Mouse (Mus musculus): Measurements from ENCODE around the gene Etl4. TPM values are rescaled to one million over a fixed set of nuclear protein-coding genes. Genes with fewer than 3 reads are reported as not detected.

Gene Etl4
- total RNA-seq, 1 experiment from 2014 or later, result not detected

- no peak for ATAC-seq (replicated peaks; ENCODE audit: insufficient number of reproducible peaks, low FRiP score, low TSS enrichment, poor library complexity, severe bottlenecking)
Observed at GRCm38 (mm10) chr2:20710589-20710988, 801.0 kb downstream of the Etl4 start.

GRCm38 (mm10) chr2:20711024-20711423 is 801.4 kb downstream of the Etl4 start:
- no peak for ATAC-seq (replicated peaks; ENCODE audit: insufficient number of reproducible peaks, low FRiP score, low TSS enrichment, poor library complexity, severe bottlenecking)

DNA sequence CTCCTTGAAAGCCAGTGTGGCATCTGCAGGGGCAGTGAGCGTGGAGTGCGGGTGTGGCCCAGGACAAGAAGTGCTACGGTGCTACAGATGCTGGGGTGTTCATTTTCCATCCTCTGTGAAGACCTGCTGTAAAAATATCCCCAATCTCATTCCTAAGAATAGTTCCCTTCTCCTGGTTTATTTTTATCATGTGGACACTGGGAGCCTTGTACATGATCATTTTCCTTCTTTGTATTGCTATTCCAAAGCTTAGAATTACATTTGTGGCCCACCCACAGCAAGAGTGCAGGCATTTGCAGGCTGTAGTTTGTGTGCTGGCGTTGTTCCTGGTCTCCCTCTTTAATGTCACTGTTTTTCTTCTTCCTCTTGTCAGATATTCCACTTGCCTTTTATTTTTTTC is 809.5 kb downstream of the Etl4 start:
- ATAC-seq (replicated peaks; ENCODE audit: insufficient number of reproducible peaks, low FRiP score, low TSS enrichment, poor library complexity, severe bottlenecking), result no peak

DNA sequence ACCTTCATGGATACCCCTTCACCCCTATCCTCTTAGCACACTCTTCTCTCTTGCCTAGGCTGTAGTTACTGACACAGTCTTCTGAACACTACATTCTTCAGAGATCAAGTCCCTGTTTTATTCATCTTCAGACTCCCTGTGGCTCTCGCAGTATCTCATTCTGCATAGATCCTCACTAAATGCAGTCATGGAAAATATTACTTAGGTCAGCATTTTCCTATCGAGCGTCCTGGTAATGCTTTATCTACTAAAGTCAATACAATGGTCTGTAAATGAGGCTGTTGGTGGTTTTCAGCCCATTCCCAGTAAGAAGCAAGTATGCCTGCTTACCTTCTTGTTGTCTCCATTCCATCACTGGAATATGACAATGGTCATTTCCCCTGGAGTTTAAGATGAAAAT is 811.5 kb downstream of the Etl4 start:
- ATAC-seq (replicated peaks; ENCODE audit: insufficient number of reproducible peaks, low FRiP score, low TSS enrichment, poor library complexity, severe bottlenecking), result no peak

GRCm38 (mm10) chr2:20722165-20722991 is 812.8 kb downstream of the Etl4 start:
- no peak for ATAC-seq (replicated peaks; ENCODE audit: insufficient number of reproducible peaks, low FRiP score, low TSS enrichment, poor library complexity, severe bottlenecking)

DNA sequence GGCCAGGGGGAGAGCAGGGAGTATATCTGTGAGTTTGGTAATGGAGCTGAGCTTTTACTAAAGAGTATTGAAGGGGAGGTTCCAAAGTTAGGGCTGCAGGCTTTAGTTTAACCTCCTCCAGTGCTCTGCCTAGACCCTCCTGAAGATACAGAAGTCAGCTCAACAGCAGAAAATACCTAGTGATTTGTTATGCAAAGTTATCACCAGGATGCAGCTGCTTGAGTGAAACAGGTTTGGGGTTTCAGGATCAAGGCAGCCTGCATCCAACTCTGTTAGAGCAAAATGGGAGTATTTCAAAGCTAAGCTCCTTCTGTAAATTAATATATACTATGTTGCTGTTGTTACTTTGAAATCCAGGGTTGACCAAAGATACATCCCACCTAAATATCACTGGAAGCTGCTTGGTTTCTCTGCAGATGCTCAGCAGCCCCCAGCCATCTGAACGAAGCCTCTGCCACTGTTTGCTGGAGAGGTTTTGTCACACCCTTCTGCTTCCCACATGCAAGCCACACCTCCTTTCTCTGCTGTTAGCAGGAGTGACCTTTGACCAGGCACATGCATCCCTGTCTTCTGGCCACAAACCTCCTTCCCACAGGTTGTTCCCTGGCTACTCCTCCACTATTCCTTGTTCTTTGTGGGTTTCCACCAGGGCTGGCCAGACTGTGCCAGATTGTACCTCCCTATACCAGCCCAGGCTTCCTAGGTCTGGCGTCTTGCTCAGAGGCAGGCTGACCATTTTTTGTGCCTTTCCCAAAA is 814.6 kb downstream of the Etl4 start:
- no peak for ATAC-seq (replicated peaks; ENCODE audit: insufficient number of reproducible peaks, low FRiP score, low TSS enrichment, poor library complexity, severe bottlenecking)

DNA sequence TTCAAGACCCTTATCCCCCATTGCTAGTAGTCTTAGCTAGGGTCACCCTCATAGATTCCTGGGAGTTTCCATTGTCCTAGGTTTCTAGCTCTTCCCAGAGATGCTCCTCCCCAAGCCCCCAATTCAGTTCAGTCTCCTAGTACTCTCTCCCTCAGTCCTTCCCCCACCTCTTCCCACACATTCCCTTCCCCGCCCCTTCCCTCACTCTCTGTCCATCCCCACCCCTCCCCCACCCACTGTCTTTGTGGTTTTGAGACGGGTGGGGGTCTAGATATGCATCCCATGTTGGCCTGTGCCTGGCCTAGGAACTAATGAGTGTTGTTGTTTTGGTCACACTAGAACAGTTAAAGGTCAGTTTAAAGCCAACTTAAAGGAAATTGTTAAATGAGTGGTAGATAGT is 817.4 kb downstream of the Etl4 start:
- ATAC-seq (replicated peaks; ENCODE audit: insufficient number of reproducible peaks, low FRiP score, low TSS enrichment, poor library complexity, severe bottlenecking), result no peak

GRCm38 (mm10) chr2:20727752-20728438 is 818.3 kb downstream of the Etl4 start:
- no peak for ATAC-seq (replicated peaks; ENCODE audit: insufficient number of reproducible peaks, low FRiP score, low TSS enrichment, poor library complexity, severe bottlenecking)

GRCm38 (mm10) chr2:20735444-20735843 is 825.9 kb downstream of the Etl4 start:
- no peak for ATAC-seq (replicated peaks; ENCODE audit: insufficient number of reproducible peaks, low FRiP score, low TSS enrichment, poor library complexity, severe bottlenecking)

DNA sequence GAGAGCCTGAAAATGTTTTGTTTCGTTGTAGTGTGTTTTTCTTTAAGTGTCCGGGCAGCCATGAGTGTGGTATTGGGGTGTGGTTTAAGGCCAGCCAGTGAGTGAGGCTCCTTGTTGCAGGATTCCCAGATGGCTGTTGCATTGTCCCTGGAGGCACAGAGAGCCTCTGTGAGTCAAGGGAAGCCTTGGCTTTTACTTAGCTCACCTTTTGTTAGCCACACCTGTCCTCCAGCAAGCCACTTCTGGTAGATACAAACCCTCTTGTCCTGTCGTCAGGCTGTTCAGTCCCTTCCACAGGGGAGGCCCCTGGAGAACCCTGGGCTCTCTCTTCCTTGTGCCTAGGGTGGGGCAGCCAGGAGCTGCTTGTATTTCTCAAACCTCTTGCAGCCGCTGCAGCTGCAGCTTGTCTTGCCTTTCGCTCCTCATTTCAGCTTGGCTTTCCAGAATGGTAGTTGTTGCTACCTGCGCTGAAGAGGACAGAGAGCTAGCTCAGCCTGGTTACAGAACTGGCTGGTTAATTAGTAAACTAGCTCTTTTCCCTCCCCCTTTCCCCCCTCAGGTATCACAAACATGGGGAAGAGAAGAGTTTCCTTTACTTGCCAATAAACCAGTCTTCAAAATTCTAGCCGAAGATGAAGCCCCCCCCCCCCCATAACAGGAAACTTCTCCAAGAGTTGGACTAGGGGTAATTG is 826.9 kb downstream of the Etl4 start:
- no peak for ATAC-seq (replicated peaks; ENCODE audit: insufficient number of reproducible peaks, low FRiP score, low TSS enrichment, poor library complexity, severe bottlenecking)

GRCm38 (mm10) chr2:20737112-20737808 is 827.7 kb downstream of the Etl4 start:
- ATAC-seq (replicated peaks; ENCODE audit: insufficient number of reproducible peaks, low FRiP score, low TSS enrichment, poor library complexity, severe bottlenecking), result no peak

GRCm38 (mm10) chr2:20737837-20738236 is 828.3 kb downstream of the Etl4 start:
- ATAC-seq (replicated peaks; ENCODE audit: insufficient number of reproducible peaks, low FRiP score, low TSS enrichment, poor library complexity, severe bottlenecking), result no peak

GRCm38 (mm10) chr2:20747723-20748122 is 838.1 kb downstream of the Etl4 start:
- no peak for ATAC-seq (replicated peaks; ENCODE audit: insufficient number of reproducible peaks, low FRiP score, low TSS enrichment, poor library complexity, severe bottlenecking)

DNA sequence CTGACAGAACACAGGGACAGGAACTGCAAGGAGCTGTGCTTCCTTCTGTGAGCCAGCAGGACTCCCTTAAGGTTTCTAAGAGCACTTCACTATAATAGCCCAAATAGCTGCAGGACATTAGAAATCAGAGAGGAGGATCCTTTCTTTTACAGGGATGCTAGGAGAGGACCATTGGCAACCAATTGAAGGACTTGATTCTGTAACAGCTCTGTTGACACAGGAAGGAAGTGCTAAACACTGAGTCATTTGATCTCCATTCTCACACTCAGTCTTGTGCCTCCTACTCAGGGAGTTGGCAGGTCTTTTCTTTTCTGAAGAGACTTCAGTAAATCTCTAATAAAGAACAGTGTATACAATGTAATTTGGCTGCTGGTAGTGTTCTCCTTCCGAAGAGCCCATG is 838.9 kb downstream of the Etl4 start:
- no peak for ATAC-seq (replicated peaks; ENCODE audit: insufficient number of reproducible peaks, low FRiP score, low TSS enrichment, poor library complexity, severe bottlenecking)

DNA sequence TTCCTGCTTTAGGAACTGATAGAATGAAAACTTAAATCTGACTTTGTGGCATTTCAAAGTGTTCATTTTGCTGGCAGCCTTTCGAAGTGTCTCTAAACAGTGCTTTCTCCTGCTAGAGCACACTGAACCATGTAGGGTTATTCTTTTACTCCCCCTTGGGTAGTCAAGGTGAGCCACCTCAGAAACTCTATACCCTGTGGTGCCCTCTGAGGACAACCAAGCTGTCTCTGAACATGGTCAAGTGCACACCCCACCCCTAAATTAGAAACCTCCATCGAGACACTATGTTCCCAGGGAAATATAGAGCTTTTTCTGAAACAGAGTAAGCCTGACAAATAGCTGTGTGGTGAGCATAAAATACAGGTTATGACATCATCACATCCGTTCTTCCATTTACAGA is 840.1 kb downstream of the Etl4 start:
- no peak for ATAC-seq (replicated peaks; ENCODE audit: insufficient number of reproducible peaks, low FRiP score, low TSS enrichment, poor library complexity, severe bottlenecking)

GRCm38 (mm10) chr2:20753282-20754110 is 843.9 kb downstream of the Etl4 start:
- no peak for ATAC-seq (replicated peaks; ENCODE audit: insufficient number of reproducible peaks, low FRiP score, low TSS enrichment, poor library complexity, severe bottlenecking)

GRCm38 (mm10) chr2:20756964-20757363 is 847.4 kb downstream of the Etl4 start:
- ATAC-seq (replicated peaks; ENCODE audit: insufficient number of reproducible peaks, low FRiP score, low TSS enrichment, poor library complexity, severe bottlenecking), result no peak
